Mouse (Mus musculus) induced T-regulatory cell, adult 2 months (primary cell): Measurements from ENCODE around the gene Hoxb2.

Experiments
- DNase-seq: peaks from one replicate; pipeline ENCODE4 v3.0.0-alpha.2; 2012; ENCODE audit warnings: low read depth

Hoxb2 gene

GRCm38 (mm10) chr11:96350341-96350624 is at the start of gene Hoxb2:
Gene Hoxb2 (plus strand): TSS chr11:96350525.
- no peak for DNase-seq

DNA sequence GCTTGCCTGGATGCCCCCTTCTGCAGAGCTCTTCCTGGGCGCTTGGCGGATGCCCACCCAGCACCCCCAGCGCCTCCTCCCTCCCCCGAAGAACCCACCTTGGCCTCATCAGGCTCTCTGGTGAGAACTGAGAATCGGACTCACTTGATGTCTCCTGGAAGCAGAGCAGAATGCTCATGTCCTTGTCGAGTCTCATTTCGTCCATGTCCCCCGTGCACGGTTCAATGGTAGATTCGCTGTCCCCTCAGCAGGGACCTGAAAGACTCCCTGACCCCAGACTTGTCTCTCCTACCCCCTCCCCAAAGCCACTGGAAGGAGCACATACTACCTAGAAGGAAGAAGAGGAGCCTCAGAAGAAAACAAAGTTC is 49.3 kb upstream of the Hoxb2 start:
- DNase-seq = no peak

DNA sequence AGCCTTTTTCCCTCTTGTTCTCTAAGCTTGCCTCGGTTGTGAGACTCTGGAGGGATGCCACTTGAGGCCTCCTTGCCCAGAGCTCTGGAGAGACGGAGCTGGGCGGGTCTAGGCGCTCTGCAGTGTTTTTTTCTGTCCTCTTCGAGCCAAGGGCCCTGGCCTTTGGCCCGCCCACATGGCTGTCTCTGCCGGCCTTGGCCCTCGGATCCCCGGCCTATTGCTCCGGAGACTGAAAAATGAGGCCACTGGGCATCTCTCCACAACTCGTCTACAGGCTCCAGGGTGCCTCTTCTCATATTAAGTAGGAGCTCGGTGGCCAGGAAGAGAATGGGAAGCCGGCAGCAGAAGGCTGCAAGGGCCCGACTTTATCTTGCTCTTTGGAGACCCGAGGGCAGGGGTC is 48.5 kb upstream of the Hoxb2 start:
- no peak for DNase-seq

- no peak for DNase-seq
Observed at GRCm38 (mm10) chr11:96302381-96303150, 47.8 kb upstream of the Hoxb2 start.

GRCm38 (mm10) chr11:96303151-96304099 is 46.9 kb upstream of the Hoxb2 start, which contains the start of gene Hoxb5:
Gene Hoxb5 (plus strand): TSS chr11:96303336.
- DNase-seq = peak; percentile 78

DNA sequence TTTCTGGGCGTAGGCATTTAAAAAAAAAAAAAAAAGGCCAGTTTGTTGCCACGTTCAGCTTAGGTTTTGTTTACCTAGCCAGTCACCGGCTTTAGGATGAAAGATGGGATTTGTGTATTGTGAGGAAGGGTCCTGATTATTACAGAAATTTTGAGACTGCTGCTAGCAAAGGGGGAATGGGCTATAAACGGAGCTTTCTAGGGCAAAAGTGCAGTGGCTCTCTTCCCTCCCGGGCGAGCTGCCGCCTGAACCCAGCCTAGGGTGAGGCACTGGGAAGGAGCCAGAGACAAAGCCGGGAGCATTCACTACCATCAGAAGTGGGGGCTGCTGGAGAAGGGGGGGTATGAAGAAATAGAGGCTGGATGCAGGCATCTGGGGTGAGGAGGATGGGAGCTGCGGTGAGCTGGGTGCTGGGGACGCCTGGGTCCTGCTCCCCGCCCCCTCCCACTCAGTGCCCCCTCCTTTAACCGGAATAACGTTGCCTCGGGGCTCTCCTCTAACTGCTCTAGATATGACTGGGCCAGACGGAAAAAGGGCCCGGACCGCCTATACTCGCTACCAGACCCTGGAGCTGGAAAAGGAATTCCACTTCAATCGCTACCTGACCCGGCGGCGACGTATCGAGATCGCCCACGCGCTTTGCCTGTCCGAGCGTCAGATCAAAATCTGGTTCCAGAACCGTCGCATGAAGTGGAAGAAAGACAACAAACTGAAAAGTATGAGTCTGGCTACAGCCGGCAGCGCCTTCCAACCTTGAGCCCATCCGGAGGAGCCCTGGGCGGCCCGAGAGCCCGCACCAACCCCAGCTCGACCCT is 45.7 kb upstream of the Hoxb2 start:
- DNase-seq = no peak

GRCm38 (mm10) chr11:96305505-96306182 is 44.7 kb upstream of the Hoxb2 start:
- no peak for DNase-seq

- DNase-seq = no peak
Observed at GRCm38 (mm10) chr11:96306183-96306907, 44.0 kb upstream of the Hoxb2 start.

- no peak for DNase-seq
Observed at GRCm38 (mm10) chr11:96306908-96307269, 43.4 kb upstream of the Hoxb2 start.

DNA sequence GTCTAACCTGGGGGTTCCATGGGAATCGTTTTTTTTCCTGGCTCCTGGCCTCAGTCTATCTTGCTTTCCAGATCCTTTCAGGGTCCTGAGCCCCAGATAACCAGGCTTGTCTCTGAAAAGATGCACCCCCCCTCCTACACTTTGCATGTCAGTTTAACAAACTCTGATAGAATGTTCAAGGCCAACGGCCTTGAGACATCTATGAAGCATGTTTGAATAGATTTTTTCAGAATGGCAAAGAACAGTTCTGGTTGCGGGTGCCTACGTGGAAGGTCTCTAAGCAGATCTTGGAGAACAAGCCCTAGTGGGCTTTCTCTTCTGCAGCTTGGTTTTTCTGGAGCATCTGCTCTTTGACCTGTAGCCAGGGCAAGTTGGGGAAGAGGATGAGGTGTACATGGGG is 41.6 kb upstream of the Hoxb2 start:
- DNase-seq = no peak

DNA sequence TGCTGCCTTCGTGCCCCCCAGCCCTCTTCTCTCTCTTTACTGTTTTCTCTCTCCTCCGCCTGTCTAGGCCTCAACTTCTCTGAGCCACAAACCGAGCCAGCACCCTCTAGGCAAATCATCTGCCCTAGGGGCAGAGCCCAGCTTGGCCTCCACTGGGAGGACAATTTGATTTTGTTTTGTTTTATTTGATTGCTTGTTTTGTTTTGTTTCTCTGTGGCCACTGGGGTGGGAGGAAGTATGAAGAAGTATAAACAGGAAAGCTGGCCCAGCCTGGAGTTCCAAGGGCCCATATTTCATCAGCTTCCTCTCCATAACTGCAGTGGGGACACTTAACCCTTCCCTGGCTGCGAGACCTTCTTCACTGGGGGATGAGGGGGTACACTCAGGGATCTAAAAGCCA is 41.0 kb upstream of the Hoxb2 start:
- no peak for DNase-seq

DNA sequence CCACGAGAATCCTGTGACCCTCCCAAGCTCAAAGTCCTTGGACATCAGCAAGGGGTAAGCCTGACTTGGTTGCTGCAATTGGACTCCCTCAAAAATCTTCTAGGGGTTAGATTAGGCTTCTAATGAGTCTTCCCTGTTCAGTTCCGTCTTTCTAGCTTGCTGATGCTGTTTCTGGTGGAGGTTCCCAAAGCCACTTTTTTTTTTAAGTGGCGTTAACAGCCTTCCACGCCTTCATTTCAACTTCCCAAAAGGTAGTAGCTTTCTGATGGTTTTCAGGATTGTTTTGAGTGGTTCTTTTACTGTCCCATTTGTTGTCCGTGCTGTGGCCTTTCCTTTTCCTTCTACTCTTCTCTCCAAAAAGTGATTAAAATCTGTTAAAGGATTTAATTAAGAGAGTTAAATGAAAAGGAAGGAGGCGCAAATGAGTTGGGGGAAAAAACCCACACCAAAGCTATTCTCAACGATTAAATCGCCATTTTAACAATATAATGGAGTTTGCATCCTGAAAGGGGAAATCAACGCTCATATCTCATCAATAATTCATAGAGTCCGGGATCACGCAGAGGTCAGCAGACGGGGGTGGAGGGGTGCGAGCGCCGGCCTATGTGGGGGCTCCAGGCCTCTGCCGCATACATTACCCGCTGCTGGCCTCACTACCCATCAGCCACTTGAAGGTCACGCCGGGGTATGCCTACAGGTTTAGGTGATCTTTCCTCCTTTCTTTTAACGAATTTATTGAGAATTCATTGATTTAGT is 40.0 kb upstream of the Hoxb2 start:
- DNase-seq = no peak

- DNase-seq = no peak
Observed at GRCm38 (mm10) chr11:96311097-96311496, 39.2 kb upstream of the Hoxb2 start.

- peak; percentile 82 for DNase-seq
Observed at GRCm38 (mm10) chr11:96311520-96312417, 38.6 kb upstream of the Hoxb2 start.

GRCm38 (mm10) chr11:96313134-96313533 is 37.2 kb upstream of the Hoxb2 start:
- DNase-seq = peak; percentile 9

- DNase-seq = no peak
Observed at GRCm38 (mm10) chr11:96313806-96314428, 36.4 kb upstream of the Hoxb2 start.

DNA sequence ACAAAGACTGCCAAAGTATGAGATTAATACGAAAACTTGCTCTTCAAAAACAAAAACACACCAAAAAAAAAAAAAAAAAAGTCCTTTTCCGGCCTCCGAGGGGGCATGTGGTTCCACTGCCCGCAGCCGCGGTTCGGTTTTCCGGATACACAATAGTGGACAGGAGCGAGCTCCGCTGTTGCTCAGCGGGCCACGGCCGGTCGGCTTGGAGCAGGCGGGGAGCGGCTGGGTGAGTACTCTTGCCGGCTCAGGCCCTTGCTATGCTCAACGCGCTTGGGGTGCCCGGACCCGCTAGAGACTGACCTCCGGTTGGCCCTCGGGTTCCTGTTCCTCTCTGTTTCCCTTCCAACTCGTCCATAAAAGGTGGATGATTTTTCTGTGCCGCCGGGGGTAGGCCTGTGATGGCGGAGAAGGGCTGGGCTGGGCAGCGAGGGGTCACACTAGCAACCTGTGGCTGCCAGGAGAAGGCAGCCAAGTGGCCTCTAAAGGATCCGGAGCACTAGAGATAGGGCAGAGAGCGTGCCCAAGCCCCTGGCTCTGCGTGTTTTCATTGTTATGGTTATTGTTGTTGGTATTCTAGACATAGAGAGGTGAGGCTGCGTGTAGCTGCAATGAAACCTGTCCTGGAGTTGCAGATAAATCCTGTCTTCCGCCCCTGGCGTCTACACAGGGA is 35.5 kb upstream of the Hoxb2 start:
- DNase-seq = peak; percentile 51

- DNase-seq = no peak
Observed at GRCm38 (mm10) chr11:96315344-96315681, 35.0 kb upstream of the Hoxb2 start.
